In the genomic region with DNA sequence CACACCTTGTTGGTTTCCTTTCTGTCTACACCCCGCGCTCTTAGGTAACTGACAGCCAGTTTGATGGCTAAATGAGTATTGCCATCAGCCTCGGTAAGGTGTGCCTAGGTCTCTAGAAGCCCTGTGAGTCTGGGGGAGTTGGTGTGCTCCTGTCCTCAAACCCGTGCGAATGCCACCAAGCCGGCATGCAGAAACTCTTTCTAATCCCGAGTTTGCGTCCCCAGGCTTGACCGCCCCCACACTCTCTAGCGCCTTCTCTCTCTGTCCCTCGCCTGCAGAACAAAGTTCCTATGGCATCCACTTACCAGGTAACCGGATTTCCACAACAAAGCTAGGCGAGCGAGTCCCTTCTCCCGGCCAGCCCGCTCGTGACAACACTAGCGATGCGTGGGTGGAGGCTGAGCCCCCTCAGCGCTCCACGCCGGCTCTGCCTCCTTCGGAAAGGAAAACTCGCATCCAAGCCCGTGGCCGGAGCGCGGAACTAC, we compare ENCODE assay signal across 8 mouse cellular contexts. TPM values are rescaled to one million over a fixed set of nuclear protein-coding genes. Genes with fewer than 3 reads are reported as not detected.
DNase-seq lines count a peak whose midpoint lies in the region; ATAC-seq and TF ChIP-seq lines count a peak whose summit lies in the region.

No protein-coding gene starts in this region.

- H3K9ac ChIP-seq in heart, embryonic 13.5 days: peak overlapping the region; percentile 80
- peak overlapping the region; percentile 42 for H3K9ac ChIP-seq in ES-Bruce4 (ENCODE audit: low read depth, poor library complexity, severe bottlenecking)
- peak overlapping the region; percentile 52 for H3K9ac ChIP-seq in forebrain, embryonic 11.5 days (ENCODE audit: low read length)
- H3K9ac ChIP-seq in limb, embryonic 13.5 days: peak overlapping the region; percentile 78
- peak overlapping the region; percentile 48 for H3K9ac ChIP-seq in neural tube, embryonic 12.5 days

- no peak for TF ChIP-seq EP300 in ES-Bruce4 (IDR thresholded peaks at IDR 0.05; ENCODE audit: insufficient read depth, low read depth, low read length)

- peak overlapping the region; percentile 68 for H3K4me3 ChIP-seq in heart, embryonic 13.5 days
- peak overlapping the region; percentile 73 for H3K4me3 ChIP-seq in ES-Bruce4 (ENCODE audit: low read depth, low read length)
- H3K4me3 ChIP-seq in forebrain, embryonic 11.5 days (ENCODE audit: low read depth, low read length): peak overlapping the region; percentile 47
- peak overlapping the region; percentile 70 for H3K4me3 ChIP-seq in limb, embryonic 13.5 days
- H3K4me3 ChIP-seq in neural tube, embryonic 12.5 days: peak overlapping the region; percentile 46

- H3K9me3 ChIP-seq in heart, embryonic 13.5 days: no peaks in the 10 kb centered on the region
- no peaks in the 10 kb centered on the region for H3K9me3 ChIP-seq in ES-Bruce4 (replicated peaks; ENCODE audit: control insufficient read depth, insufficient read depth, low read length, poor library complexity, severe bottlenecking)
- no peaks in the 10 kb centered on the region for H3K9me3 ChIP-seq in forebrain, embryonic 11.5 days (ENCODE audit: control insufficient read depth, low read length)
- no peaks in the 10 kb centered on the region for H3K9me3 ChIP-seq in limb, embryonic 13.5 days
- H3K9me3 ChIP-seq in neural tube, embryonic 12.5 days: no peaks in the 10 kb centered on the region

- H3K4me2 ChIP-seq in heart, embryonic 13.5 days: peak overlapping the region; percentile 98
- H3K4me2 ChIP-seq in forebrain, embryonic 11.5 days (ENCODE audit: low read depth, low read length, severe bottlenecking): peak overlapping the region; percentile 89
- H3K4me2 ChIP-seq in limb, embryonic 13.5 days (replicated peaks): peak overlapping the region; percentile 98
- peak overlapping the region; percentile 82 for H3K4me2 ChIP-seq in neural tube, embryonic 12.5 days (replicated peaks)

- TF ChIP-seq POLR2A in ES-Bruce4 (IDR thresholded peaks at IDR 0.05; ENCODE audit: insufficient read depth, low read length): no peak

- no peaks in the 10 kb centered on the region for H3K36me3 ChIP-seq in heart, embryonic 13.5 days
- H3K36me3 ChIP-seq in ES-Bruce4 (ENCODE audit: control insufficient read depth, insufficient read depth, low read length, poor library complexity, severe bottlenecking): no peaks in the 10 kb centered on the region
- no peaks in the 10 kb centered on the region for H3K36me3 ChIP-seq in forebrain, embryonic 11.5 days (ENCODE audit: control insufficient read depth, insufficient read depth, low read length)
- no peaks in the 10 kb centered on the region for H3K36me3 ChIP-seq in limb, embryonic 13.5 days
- no peaks in the 10 kb centered on the region for H3K36me3 ChIP-seq in neural tube, embryonic 12.5 days

- H3K4me1 ChIP-seq in heart, embryonic 13.5 days: peaks cover 20% of the 10 kb centered on the region
- H3K4me1 ChIP-seq in ES-Bruce4 (ENCODE audit: control insufficient read depth, insufficient read depth, low read length): peaks cover 2% of the 10 kb centered on the region
- H3K4me1 ChIP-seq in forebrain, embryonic 11.5 days (replicated peaks; ENCODE audit: control insufficient read depth, insufficient read depth, low read length): peaks cover 12% of the 10 kb centered on the region
- H3K4me1 ChIP-seq in limb, embryonic 13.5 days: peaks cover 30% of the 10 kb centered on the region
- H3K4me1 ChIP-seq in neural tube, embryonic 12.5 days: peaks cover 22% of the 10 kb centered on the region

- peaks cover 45% of the 10 kb centered on the region for H3K27me3 ChIP-seq in heart, embryonic 13.5 days (replicated peaks)
- peaks cover 10% of the 10 kb centered on the region; the same call in 1 of the 2 replicates for H3K27me3 ChIP-seq in ES-Bruce4 (ENCODE audit: control insufficient read depth, insufficient read depth, low read length, poor library complexity, severe bottlenecking)
- peaks cover 28% of the 10 kb centered on the region for H3K27me3 ChIP-seq in forebrain, embryonic 11.5 days (ENCODE audit: control insufficient read depth, insufficient read depth, low read length)
- peaks cover 31% of the 10 kb centered on the region for H3K27me3 ChIP-seq in limb, embryonic 13.5 days
- H3K27me3 ChIP-seq in neural tube, embryonic 12.5 days (replicated peaks): peaks cover 33% of the 10 kb centered on the region

- no peak for ATAC-seq in heart, embryonic 13.5 days (ENCODE audit: extremely low read depth, insufficient number of reproducible peaks, low FRiP score, low TSS enrichment)
- 0 out of 2 replicates have a peak, but pooled peaks have one; percentile 2 for ATAC-seq in forebrain, embryonic 11.5 days (replicated peaks; ENCODE audit: low FRiP score)
- no peak for ATAC-seq in limb, embryonic 13.5 days (ENCODE audit: low FRiP score, low read depth)
- ATAC-seq in neural tube, embryonic 12.5 days (ENCODE audit: low FRiP score, low read depth): no peak; the same call in 1 of the 2 replicates

- no peak for TF ChIP-seq CTCF in ES-Bruce4 (IDR thresholded peaks at IDR 0.05; ENCODE audit: low read depth, low read length)

- WGBS in heart, embryonic 13.5 days: under 1% methylated on average over 28 of the region's 28 CpGs
- WGBS in forebrain, embryonic 11.5 days: under 1% methylated on average over 28 of the region's 28 CpGs
- under 1% methylated on average over 28 of the region's 28 CpGs for WGBS in limb, embryonic 13.5 days
- under 1% methylated on average over 28 of the region's 28 CpGs for WGBS in neural tube, embryonic 12.5 days

- no peak overlapping the region for H3K27ac ChIP-seq in heart, embryonic 13.5 days (replicated peaks)
- no peak overlapping the region for H3K27ac ChIP-seq in ES-Bruce4 (ENCODE audit: insufficient read depth, low read length)
- H3K27ac ChIP-seq in forebrain, embryonic 11.5 days (ENCODE audit: low read depth, low read length): no peak overlapping the region
- peak overlapping the region; percentile 44; the same call in 1 of the 2 replicates for H3K27ac ChIP-seq in limb, embryonic 13.5 days
- H3K27ac ChIP-seq in neural tube, embryonic 12.5 days: no peak overlapping the region

- DNase-seq in heart, adult 11 months: no peak
- no peak for DNase-seq in forebrain, embryonic 11.5 days (ENCODE audit: low spot score)
- no peak for DNase-seq in gastrocnemius, postnatal 4 days (ENCODE audit: low spot score in 2 of 2)
- DNase-seq in left cerebral cortex, postnatal 4 days: no peak

- intact Hi-C loops in left cerebral cortex, postnatal 4 days (cut with DNase I): no loop called here

RNA-seq across cellular contexts. Expression of a gene that starts 0.5 kb away (rescaled TPM):
- polyA plus RNA-seq in heart, embryonic 13.5 days (2015; fragmentation: Nextera tagmentation; extraction: Ambion mirVana): 0.98 and 1.1 TPM in 2 replicates
- polyA plus RNA-seq in ES-Bruce4 (2011; ENCODE audit: insufficient read depth, insufficient read length, low read depth, missing spikeins): 5.2 and 5.5 TPM in 2 replicates
- polyA plus RNA-seq in forebrain, embryonic 11.5 days (2014; fragmentation: Nextera tagmentation; extraction: Ambion mirVana): 3.4 and 3.5 TPM in 2 replicates
- polyA plus RNA-seq in limb, embryonic 13.5 days (2015; fragmentation: Nextera tagmentation; extraction: Ambion mirVana): 3.5 and 4.7 TPM in 2 replicates
- polyA plus RNA-seq in neural tube, embryonic 12.5 days (2016; fragmentation: Nextera tagmentation; extraction: Ambion mirVana): 1.4 and 1.7 TPM in 2 replicates
- 1 to 10 TPM; 3.6 to 4.7 TPM for total RNA-seq in gastrocnemius, postnatal 4 days (2021)
- 10 to 100 TPM in 1 of 2 experiments, 1 to 10 TPM in 1; 6.6 to 10.8 TPM for total RNA-seq in left cerebral cortex, postnatal 4 days (2021)
